Mouse (Mus musculus): ENCODE results near the gene Eaf1.

Eaf1 gene

DNA sequence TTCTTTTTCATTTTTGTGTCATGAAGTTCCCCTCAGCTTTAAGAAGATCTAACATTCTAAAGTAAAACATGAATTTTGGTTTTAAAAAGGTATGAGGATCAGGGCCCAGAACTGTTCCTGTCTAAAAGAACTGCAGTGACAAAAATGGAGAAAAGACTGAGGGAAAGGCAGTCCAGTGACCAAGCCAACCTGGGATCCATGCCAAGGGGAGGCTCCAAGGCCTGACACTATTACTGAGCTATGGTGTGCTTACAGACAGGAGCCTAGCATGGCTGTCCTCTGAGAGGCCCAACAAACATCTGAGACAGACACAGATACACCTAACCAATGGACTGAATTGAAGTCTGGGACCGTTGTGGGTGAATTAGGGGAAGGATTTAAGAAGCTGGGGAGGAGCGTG lies 15.7 kb downstream of the Eaf1 start:
- DNase-seq (ENCODE audit: extremely low spot score, low read depth, low spot score), result no peak

DNA sequence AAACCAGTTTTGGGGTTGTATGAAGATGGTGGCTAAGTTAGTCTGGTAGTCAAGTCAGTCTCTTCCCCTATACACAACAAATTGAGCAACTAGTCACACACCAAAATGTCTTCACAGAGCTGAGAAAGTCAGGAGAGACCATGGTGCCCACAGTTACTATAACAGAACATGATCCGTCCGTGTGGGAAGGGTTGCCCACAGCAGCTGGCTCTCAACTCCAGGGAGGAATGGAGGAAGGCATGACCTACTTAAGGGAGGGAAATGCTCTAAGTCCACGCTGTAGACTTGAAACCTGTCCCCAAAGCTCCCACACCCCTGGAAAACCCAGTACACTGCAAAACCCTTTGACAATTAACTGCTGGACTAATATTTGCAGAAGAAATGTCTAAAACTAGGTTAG lies 16.1 kb downstream of the Eaf1 start:
- DNase-seq (ENCODE audit: extremely low spot score, low read depth, low spot score), result no peak

DNA sequence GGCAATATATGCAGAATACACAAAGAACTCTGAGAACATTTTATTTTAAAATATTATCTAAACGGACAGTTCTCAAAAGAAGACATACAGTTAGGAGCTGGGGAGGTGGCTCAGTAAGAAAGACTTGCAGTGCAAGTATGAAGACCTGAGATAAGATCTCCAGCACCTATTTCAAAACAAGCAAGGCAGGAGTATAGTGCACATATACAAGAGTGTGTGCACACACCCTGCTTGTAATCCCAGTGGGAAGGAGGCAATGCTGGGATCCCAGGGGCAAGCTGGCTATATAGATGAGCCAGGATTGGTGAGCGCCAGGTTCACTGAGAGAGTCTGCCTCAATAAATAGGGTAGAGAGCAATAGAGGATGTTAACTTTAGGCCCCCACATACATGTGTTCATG lies 21.7 kb downstream of the Eaf1 start:
- DNase-seq (ENCODE audit: extremely low spot score, low read depth, low spot score), result no peak

DNA sequence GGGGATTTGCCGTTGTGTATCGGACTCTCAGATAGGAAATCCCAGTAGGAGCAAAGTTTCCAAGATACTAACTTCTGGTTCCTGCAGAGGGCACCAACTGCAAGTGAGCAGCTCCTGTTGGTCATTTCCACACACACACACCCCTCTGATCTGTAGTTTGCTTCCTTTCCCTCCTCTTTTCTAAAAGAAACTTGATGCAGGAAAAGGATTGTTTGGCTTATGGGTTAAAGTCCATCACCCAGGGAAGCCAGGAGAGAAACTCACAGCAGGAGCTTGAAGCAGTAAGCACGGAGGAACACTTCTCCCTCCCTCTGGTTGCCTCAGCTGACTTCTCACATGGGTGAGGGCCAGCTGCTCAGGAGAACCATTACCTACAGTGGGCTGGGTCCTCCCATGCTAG lies 25.0 kb downstream of the Eaf1 start:
- no peak for DNase-seq (ENCODE audit: extremely low spot score, low read depth, low spot score)

DNA sequence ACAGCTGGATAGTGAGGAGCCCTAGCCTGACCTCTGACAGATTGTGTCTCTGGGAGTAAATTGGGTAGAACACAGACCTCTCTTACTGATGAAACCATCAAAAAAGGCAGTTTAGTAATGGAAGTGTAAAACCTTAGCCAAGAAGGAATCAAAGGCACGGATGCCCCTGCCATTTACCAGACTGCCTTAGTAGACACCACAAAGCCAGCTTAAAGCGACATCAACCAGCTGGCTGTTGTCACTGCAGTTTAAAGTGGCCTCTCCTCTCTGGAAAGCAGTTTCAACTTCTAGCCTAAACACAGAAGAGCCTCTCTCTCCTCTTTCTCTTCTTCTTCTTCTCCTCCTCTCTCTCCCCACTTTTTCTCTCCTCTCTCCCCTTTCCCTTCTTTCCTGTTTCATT lies 27.1 kb downstream of the Eaf1 start:
- no peak for DNase-seq (ENCODE audit: extremely low spot score, low read depth, low spot score)

DNA sequence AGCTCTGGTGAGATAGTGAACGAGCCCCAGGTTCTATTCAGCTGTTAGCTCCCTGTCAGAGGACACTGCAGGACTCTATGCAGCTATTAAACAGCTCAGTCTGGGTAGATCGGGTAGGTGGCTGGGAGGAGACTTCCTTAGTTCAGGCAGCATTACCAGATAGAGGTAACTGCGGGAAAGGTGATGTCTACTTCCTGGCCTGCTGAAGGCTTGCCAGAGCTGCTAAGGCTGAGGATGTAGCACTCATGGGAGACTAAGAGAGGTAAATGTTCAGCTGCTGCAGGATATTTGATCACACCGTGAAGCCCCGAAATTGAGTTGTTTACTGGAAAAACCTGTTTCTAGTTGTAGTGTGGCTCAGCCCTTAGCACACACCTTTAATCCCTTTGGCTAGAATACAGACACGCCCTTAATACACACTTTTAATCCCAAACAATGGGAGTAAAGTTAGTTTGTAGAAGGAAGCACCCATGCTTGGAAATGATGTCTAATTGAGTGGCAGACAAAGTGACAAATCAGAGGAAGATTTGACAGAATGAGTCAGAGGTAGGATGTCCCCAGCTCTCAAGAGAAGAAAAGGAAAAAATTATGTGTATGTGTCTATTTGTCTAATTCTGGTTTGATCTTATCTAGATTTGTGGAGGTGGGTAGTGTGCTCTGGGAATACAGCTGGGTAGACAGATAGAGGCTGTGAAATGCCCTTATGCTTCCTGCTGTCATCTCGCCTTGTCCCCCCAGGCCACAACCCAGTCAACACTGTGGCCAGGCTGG lies 31.0 kb downstream of the Eaf1 start:
- DNase-seq (ENCODE audit: extremely low spot score, low read depth, low spot score), result no peak

DNA sequence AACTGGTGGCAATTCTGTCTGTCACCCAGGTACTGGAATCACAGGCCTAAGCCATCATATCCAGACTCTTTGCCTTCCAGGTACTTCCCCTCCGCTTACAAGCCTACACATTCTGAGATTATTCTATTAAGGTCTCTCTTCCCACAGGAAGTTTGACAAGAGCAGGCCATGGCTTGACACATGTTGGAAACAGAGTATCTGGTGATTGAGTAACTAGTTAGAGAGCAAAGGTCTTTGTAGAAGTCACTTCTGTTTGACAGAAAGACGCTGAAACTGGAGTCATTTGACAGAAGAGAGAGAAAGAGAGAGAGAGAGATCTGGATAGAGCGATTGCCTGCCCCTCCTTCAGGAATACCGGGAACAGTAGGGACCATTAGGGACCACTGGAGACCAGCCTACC lies 36.6 kb downstream of the Eaf1 start:
- no peak for DNase-seq (ENCODE audit: extremely low spot score, low read depth, low spot score)

DNA sequence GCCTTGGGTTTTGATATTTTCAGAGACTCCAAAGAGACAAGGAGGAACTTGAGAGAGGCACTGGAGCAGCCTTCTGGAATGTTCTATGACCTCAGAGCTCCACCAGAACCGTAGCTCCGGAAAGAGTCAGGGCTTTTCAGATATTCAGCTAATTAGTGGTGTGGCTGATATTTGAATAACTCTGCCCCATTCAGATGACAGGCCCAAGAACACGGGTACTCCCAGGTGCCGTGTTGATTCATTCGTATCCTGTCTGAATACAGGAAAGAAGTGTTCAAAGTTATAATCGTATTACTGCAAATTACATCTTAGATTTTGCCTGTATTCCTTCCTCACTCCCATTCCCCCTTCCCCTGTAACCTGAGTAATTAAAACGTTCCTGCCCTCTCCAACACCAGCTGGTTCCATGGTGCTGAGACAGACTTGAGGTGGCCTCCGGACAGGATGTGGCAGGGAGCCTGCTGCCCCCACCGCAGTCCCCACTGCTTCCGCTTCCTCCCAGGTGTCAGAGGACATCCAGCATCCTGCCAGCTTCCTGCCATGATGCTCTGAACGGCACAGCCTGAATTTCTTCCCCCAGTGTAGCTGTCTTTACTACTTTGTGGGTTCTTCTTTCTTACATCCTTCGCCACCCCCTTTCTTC lies 37.4 kb downstream of the Eaf1 start:
- DNase-seq (ENCODE audit: extremely low spot score, low read depth, low spot score), result no peak

DNA sequence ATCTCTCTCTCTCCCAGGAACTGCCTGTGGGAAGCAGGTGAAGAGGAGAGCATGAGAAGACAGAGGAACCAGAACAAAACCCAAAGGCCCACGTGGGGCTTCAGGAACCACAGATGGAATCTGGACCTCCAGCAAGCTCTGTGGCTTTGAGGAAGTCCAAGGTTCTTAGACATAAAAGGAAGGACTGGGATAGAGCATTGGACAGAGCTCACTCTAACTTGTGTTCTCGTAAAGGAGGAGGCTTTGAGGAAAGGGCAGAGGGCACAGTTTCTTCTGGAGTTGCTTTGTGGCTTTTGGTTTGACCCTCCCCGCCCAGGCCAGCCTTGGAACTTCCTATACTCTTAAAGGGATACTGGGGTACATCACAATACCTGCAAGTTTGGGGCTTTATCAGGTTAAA lies 38.5 kb downstream of the Eaf1 start:
- DNase-seq (ENCODE audit: extremely low spot score, low read depth, low spot score), result no peak

DNA sequence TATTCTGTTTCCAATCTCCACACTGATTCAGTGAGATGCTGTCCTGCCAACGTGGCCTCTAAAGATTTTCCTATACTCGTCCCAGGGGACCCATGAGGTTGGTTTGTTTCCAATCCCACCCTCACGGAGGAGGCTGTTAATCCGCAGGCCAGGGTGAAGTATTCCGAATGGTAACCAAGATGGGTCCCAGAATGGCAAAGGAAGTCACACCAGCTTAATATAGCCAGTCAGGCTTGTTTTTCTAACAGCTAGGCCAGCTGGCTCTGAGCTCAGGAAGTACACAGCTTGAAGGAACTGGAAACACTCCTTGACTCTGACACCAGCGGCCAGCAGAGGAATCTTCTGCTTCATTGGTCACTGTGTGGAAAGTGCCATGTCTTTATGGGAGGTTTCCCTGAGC lies 43.1 kb downstream of the Eaf1 start:
- no peak for DNase-seq (ENCODE audit: extremely low spot score, low read depth, low spot score)

DNA sequence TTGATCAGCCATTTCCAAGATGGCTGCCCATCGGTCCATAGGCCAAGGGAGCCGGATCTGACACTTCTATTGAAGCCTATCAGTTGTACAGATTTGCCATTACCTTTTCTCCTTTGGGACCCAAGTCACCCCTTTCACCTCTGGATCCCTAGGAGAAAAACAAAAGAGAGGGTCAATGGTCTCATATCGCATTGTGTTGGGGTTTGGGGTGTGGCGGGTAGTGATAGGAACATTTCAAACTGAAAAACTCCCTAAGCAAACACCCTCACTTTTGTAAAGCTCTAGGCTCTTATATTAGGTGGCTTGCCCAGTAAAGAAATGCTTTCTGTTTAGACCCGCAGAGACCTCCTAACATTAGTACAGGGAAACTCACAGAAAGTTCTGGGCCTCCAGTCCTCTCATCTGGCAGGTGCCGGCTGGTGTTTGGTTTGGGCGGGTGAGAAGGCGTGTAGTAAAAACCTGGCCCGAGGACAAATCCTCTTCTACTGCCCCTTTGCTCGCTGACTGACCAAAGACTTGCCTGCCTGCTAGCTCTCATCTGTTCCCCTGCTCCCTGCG lies 49.8 kb downstream of the Eaf1 start:
- DNase-seq (ENCODE audit: extremely low spot score, low read depth, low spot score), result no peak

DNA sequence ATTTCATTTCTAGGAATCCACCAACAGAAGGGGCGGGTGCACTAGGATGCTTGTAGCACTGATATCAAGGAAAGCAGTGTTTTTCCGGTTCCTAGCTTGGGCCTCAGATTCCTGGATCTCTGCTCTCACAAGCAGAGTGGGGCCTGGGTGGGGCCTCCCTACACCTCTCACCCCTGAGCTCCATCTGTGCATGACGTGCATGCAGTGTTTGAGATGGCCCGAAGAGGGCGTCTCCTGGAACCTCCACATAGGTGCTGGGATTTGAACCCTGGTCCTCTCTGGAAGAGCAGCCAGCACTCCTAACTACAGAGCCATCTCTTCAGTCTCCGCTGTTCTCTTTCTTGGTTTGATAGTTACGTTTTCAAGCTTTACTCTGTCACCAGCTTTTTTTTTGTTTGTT lies 60.8 kb downstream of the Eaf1 start:
- no peak for DNase-seq (ENCODE audit: extremely low spot score, low read depth, low spot score)

DNA sequence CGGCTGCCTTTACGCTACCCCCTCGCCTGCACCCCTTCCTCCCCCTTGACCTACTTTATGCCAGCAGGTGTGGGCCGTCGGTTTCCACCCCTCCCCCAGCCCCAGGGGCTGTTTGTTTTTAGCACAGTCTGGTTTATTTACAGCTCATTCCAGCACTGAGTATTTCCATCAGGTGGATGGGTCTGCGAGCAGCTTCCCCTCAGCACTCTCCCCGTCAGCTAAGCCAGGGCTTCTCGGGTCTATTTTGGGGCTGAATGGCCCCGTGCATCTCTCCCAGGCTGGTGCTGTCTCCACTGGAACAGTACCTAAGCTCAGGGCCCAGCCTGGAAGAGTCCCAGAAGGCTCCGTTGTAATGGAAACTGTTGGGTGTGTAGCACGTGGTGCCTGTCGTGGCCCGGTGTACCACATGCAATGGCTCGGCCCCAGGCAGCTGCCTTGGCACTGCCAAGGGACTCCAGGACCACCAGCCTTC lies 61.8 kb downstream of the Eaf1 start:
- DNase-seq (ENCODE audit: extremely low spot score, low read depth, low spot score), result no peak

DNA sequence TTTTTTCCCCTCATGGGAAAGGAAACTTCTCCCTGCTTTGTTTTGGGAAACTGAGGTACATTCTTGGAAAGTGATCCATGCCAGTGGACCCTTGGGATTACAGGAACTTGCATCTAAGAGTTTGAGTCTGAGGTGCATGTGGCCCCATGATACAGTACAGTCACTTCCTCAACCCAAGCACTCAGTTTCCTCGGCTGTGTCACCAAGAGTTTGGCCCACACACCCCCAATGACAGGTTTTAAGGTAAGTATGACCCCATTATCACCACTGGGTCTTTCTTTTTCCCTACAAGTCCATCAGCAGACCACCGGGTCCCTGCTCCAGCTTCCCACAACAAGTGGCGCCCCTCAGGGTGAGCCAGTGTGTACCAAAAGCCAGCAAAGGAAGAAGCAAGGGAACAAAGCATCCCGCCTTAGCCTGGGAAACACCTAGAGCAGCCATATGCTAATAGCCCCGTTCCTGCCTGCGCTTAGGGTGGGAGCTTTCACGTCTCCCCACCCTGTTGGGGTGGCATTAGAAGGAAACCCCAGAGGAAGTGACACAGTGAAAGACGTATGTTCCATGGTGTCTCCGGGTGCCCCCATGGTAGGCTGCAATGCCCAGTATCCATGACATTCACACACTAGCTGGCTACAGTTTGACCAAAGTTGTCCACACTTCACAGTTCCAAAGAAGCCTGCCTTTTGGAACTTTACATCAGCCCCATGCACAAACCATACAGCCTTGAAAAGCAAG lies 62.5 kb downstream of the Eaf1 start:
- no peak for DNase-seq (ENCODE audit: extremely low spot score, low read depth, low spot score)

DNA sequence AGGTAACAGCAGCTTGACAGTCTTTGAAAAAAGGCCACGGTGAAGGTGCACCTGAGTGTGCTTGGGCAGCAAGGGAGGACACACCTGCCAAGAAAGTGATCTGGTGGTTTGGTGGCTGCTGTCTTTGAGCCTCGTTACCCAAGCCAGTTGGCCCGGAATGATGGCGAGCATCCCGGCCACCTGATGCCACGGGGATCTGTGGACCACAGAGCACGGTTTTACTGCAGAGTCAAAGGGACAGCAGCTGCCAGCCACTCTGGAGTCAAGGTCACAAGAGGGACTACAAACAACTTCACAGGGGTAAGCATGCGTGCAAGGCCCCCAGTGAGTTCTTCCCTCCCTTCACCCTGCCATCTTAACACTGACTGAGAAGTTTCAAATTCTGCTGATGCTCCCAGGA lies 63.1 kb downstream of the Eaf1 start:
- DNase-seq (ENCODE audit: extremely low spot score, low read depth, low spot score), result no peak

DNA sequence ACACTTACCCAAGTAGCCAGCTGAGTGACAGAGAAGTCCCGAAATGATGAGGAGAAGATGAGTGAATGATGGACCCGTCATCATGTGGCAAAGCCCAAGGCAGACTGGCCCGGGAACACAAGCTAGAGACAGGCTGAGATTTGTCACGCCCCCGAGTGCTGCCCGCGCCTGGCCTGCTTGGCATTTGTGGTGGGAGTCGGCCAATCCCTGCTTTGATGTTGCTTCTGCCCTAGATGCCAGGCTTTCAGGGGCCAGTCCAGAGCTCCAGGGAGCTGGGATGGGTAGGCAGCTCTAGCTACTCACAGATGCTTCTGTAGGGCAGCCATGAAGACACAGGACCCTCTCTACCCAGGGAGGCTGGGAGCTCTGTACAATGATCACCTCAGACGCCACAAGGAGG lies 63.6 kb downstream of the Eaf1 start:
- no peak for DNase-seq (ENCODE audit: extremely low spot score, low read depth, low spot score)

DNA sequence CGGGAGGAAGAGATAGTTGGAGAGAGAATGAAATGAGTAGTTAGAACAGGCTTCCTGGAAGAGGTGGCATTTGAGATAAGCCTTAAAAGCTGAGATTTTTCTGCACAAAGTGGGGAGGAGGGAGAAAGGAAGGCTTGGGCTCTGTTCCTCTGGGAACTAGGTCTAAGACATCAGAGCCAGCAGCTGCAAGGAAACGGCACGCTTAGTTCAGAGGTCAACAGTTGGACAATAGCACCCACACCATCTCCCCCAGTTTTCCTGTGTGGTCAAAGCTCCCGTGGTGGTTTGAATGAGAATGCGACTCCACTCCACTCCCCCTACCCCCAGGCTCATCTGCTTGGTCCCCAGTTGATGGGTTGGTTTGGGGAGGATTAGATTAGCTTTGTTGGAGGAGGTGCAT lies 65.0 kb downstream of the Eaf1 start:
- no peak for DNase-seq (ENCODE audit: extremely low spot score, low read depth, low spot score)
